Mouse (Mus musculus): ENCODE measurements around the gene Styxl1. TPM values are rescaled to one million over a fixed set of nuclear protein-coding genes. Genes with fewer than 3 reads are reported as not detected.

The Styxl1 gene
- polyA plus RNA-seq, 1 experiment from 2014 or later: 0.50 TPM

DNA sequence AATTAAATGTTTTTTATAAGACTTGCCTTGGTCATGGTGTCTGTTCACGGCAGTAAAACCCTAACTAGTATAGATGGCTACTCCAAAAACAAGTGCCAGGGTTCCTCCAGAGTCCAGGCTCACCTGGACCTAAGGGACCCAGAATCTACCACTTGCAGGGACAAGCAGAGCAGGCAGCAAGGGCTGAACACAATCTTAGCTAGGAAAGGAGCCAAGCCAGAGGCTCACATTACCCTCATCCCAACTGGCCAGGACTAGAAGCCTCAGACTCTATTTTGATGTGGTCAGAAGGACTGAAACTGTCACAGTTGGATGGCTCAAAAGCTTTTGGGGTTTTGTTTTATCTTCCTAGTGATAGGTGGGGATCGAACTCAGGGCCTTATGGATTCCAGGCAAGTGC is 26.6 kb downstream of the Styxl1 start:
- no peak overlapping the region for H3K4me3 ChIP-seq
- H3K27ac ChIP-seq: no peak overlapping the region
- no peaks in the 10 kb centered on the region for H3K9me3 ChIP-seq
- H3K9ac ChIP-seq: no peak overlapping the region
- no peaks in the 10 kb centered on the region for H3K4me1 ChIP-seq
- H3K4me2 ChIP-seq: no peak overlapping the region
- H3K27me3 ChIP-seq (replicated peaks): no peaks in the 10 kb centered on the region
- 85% methylated on average over 2 of the region's 2 CpGs for WGBS
- ATAC-seq (replicated peaks): no peak
- no peaks in the 10 kb centered on the region for H3K36me3 ChIP-seq (replicated peaks)

DNA sequence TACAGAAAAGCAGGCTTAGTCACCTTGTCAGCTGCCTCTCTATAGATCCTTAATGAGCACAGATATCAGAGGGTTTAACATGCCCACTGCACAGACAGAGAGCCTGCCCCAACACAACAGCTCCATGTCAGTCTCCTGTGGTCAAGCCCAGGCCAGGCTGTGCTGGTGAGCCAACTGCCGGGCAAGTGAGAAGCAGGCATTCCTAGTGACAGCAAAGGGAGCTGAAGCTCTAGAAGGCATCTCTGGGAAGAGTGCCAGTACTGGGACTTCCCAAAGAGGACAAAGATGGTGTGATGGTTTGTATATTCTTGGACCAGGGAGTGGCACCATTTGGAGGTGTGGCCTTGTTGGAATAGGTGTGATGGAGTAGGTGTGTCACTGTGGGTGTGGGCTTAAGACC is 27.1 kb downstream of the Styxl1 start:
- ATAC-seq (replicated peaks): no peak
- Histone ChIP-seq H3K36me3 (replicated peaks) (no peaks in the 10 kb centered on the region), H3K4me1 (no peaks in the 10 kb centered on the region), H3K27ac (no peak overlapping the region), H3K9me3 (no peaks in the 10 kb centered on the region), H3K4me2 (no peak overlapping the region), H3K9ac (no peak overlapping the region), H3K4me3 (no peak overlapping the region), H3K27me3 (replicated peaks) (no peaks in the 10 kb centered on the region)
- WGBS: 81% methylated on average over 1 of the region's 1 CpGs

- H3K4me1 ChIP-seq: peaks cover 19% of the 10 kb centered on the region
- peak; percentile 5; the same call in 1 of the 2 replicates for ATAC-seq (replicated peaks)
Observed at GRCm38 (mm10) chr5:135744742-135745141, 33.4 kb downstream of the Styxl1 start.

DNA sequence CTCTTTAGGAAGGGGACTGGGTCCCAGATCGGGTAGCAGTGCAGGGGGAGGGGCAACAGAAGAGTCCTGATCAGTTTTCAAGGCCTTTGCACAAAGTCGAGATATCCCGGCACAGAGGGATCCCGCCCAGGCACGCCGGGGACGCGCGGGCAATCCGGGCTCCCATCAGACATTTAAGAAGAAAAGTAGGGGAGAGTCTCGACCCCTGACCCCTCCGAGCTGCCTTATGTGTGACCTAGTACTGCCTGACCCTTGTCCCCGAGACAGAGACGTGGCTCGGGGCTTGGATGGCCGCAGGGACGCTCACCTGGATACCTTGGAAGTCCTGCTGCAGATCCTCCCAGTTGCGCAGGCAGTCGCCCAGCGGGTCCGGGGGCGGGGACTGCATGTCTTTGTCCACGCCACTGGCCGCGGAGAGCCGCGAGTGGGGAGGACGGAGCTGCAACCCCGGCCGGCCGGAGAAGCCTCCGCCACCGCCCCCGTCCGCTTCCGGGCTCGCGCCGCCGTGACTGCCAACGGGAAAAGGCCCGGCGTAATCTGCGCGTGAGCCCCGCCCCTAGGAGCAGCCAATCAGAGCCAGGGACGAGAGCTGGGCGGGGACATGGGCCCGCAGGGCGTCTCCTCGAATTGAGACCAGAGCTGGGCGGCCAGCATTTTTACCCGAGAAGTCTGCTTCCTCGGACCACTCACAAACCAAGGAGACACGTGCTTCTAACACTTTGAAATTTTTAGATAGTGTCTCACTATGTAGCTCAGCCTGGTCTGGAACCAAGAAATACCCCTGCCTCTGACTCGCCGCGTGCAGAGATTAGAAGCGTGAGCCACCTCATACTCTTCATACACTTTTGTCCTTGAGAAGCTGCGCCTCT is 34.2 kb downstream of the Styxl1 start, which contains the start of gene Tmem120a:
TSS of gene Tmem120a (minus strand) at position 708 of the 869 bp plus-strand sequence.
- peak; percentile 95 for ATAC-seq (replicated peaks)
- peak within 1 kb of the TSS; percentile 92 for H3K9ac ChIP-seq
- H3K4me2 ChIP-seq: peak within 1 kb of the TSS; percentile 98
- no peaks in the 10 kb centered on the region for H3K9me3 ChIP-seq
- peaks cover 11% of the 10 kb centered on the region; the same call in 1 of the 2 replicates for H3K36me3 ChIP-seq (replicated peaks)
- no peaks in the 10 kb centered on the region for H3K27me3 ChIP-seq (replicated peaks)
- H3K4me3 ChIP-seq: peak within 1 kb of the TSS; percentile 82
- peak within 1 kb of the TSS; percentile 45 for H3K27ac ChIP-seq
- H3K4me1 ChIP-seq: peaks cover 19% of the 10 kb centered on the region
- under 1% methylated on average over 59 of the region's 60 CpGs for WGBS

More at GRCm38 (mm10) chr5:135744742-135745141, 33.4 kb downstream of the Styxl1 start:
- 20% methylated on average over 12 of the region's 12 CpGs for WGBS
- Histone ChIP-seq H3K27ac (0 out of 2 replicates have a peak overlapping the region, but pooled peaks have one; percentile 41), H3K9ac (peak overlapping the region; percentile 92; the same call in 1 of the 2 replicates), H3K4me2 (peak overlapping the region; percentile 98), H3K27me3 (replicated peaks) (no peaks in the 10 kb centered on the region), H3K36me3 (replicated peaks) (peaks cover 6% of the 10 kb centered on the region; the same call in 1 of the 2 replicates), H3K9me3 (no peaks in the 10 kb centered on the region), H3K4me3 (peak overlapping the region; percentile 82)

DNA sequence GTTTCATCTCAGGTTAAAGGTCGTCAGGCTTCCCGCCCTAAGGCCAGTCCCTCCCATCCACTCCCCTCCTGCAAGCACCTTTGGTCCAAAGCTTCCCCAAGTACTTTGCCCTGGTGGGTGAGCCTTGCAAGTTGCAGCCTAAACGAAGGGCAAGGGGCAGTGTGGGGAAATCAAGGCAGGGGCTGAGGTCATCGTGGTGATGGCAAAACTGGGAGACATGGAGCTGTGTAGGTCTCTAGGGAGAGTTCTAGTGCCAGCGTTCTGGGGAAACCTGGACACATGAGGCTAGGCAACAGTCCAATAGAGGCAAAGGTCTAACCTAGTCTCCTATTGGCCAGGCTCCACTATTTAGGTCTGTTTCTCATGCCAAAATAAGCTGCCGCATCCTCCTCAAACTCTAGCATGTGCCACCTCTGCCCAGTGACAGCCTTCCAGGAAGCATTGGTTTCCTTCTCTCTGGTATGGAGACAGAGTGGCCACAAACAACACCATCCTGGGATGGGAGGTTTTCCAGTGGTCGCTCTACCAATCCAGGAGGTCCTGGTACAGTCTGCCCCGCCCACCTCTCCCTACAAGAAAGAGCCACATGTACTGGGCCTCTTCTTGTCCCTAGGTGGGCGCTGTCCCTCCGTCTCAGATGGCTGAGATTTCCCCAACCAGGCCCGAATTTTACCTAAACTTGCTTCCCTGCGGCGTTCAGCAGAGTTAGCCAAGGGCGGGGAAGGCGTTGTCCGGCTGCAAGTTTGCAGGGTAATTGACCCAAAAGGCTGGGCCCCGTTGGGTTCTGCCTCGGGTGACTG is 35.0 kb downstream of the Styxl1 start:
- ATAC-seq (replicated peaks): peak; percentile 74
- H3K27ac ChIP-seq: 0 out of 2 replicates have a peak overlapping the region, but pooled peaks have one; percentile 45
- H3K9me3 ChIP-seq: no peaks in the 10 kb centered on the region
- H3K36me3 ChIP-seq (replicated peaks): peaks cover 11% of the 10 kb centered on the region; the same call in 1 of the 2 replicates
- H3K4me1 ChIP-seq: peaks cover 19% of the 10 kb centered on the region
- 22% methylated on average over 18 of the region's 18 CpGs for WGBS
- no peaks in the 10 kb centered on the region for H3K27me3 ChIP-seq (replicated peaks)
- H3K4me2 ChIP-seq: peak overlapping the region; percentile 98
- peak overlapping the region; percentile 82 for H3K4me3 ChIP-seq
- H3K9ac ChIP-seq: peak overlapping the region; percentile 92

- no peak overlapping the region for H3K4me2 ChIP-seq
- H3K4me1 ChIP-seq: peaks cover 19% of the 10 kb centered on the region
- H3K36me3 ChIP-seq (replicated peaks): peaks cover 14% of the 10 kb centered on the region; the same call in 1 of the 2 replicates
- H3K4me3 ChIP-seq: no peak overlapping the region
- no peaks in the 10 kb centered on the region for H3K27me3 ChIP-seq (replicated peaks)
- no peak overlapping the region for H3K9ac ChIP-seq
- no peak overlapping the region for H3K27ac ChIP-seq
- ATAC-seq (replicated peaks): no peak
- 68% methylated on average over 10 of the region's 10 CpGs for WGBS
- no peaks in the 10 kb centered on the region for H3K9me3 ChIP-seq
Observed at GRCm38 (mm10) chr5:135742156-135742555, 36.0 kb downstream of the Styxl1 start.

DNA sequence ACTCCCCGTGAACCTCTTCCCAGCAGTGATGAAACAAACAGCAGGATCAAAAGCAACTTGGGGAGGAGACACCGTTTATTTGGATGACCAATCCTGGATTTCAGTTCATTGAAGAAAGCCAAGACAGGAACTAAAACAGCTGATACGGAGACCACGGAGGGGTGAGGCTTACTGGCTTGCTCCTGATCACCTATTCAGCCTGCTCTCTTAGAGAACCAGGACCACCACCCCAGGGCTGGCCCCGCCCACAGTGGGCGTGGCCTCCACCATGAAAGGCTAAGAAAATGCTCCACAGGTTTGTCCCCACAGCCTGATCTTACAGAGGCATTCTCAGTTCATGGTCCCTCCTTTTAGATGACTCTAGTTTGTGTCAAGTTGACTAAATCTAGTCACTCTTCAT is 39.9 kb downstream of the Styxl1 start:
- Histone ChIP-seq H3K36me3 (replicated peaks) (peaks cover 36% of the 10 kb centered on the region), H3K4me2 (no peak overlapping the region), H3K9me3 (no peaks in the 10 kb centered on the region), H3K27ac (no peak overlapping the region), H3K27me3 (replicated peaks) (no peaks in the 10 kb centered on the region), H3K4me1 (peaks cover 10% of the 10 kb centered on the region), H3K9ac (no peak overlapping the region), H3K4me3 (no peak overlapping the region)
- ATAC-seq (replicated peaks): no peak
- WGBS: 33% methylated on average over 6 of the region's 6 CpGs

GRCm38 (mm10) chr5:135737154-135737553 is 41.0 kb downstream of the Styxl1 start:
- no peaks in the 10 kb centered on the region for H3K27me3 ChIP-seq (replicated peaks)
- H3K36me3 ChIP-seq (replicated peaks): peaks cover 48% of the 10 kb centered on the region
- H3K4me1 ChIP-seq: no peaks in the 10 kb centered on the region
- no peak overlapping the region for H3K27ac ChIP-seq
- WGBS: 80% methylated on average over 7 of the region's 7 CpGs
- ATAC-seq (replicated peaks): no peak
- H3K9ac ChIP-seq: no peak overlapping the region
- H3K9me3 ChIP-seq: no peaks in the 10 kb centered on the region
- H3K4me3 ChIP-seq: no peak overlapping the region
- H3K4me2 ChIP-seq: no peak overlapping the region

GRCm38 (mm10) chr5:135736544-135736943 is 41.6 kb downstream of the Styxl1 start:
- 94% methylated on average over 16 of the region's 16 CpGs for WGBS
- no peak overlapping the region for H3K9ac ChIP-seq
- ATAC-seq (replicated peaks): no peak
- H3K4me2 ChIP-seq: no peak overlapping the region
- no peak overlapping the region for H3K4me3 ChIP-seq
- no peak overlapping the region for H3K27ac ChIP-seq
- H3K9me3 ChIP-seq: no peaks in the 10 kb centered on the region
- no peaks in the 10 kb centered on the region for H3K27me3 ChIP-seq (replicated peaks)
- peaks cover 48% of the 10 kb centered on the region for H3K36me3 ChIP-seq (replicated peaks)
- H3K4me1 ChIP-seq: no peaks in the 10 kb centered on the region

- H3K4me2 ChIP-seq: no peak overlapping the region
- H3K36me3 ChIP-seq (replicated peaks): peaks cover 55% of the 10 kb centered on the region
- no peaks in the 10 kb centered on the region for H3K9me3 ChIP-seq
- no peaks in the 10 kb centered on the region for H3K4me1 ChIP-seq
- WGBS: 91% methylated on average over 13 of the region's 13 CpGs
- H3K9ac ChIP-seq: no peak overlapping the region
- H3K4me3 ChIP-seq: no peak overlapping the region
- no peak for ATAC-seq (replicated peaks)
- no peaks in the 10 kb centered on the region for H3K27me3 ChIP-seq (replicated peaks)
- no peak overlapping the region for H3K27ac ChIP-seq
Observed at GRCm38 (mm10) chr5:135735741-135736140, 42.4 kb downstream of the Styxl1 start.

DNA sequence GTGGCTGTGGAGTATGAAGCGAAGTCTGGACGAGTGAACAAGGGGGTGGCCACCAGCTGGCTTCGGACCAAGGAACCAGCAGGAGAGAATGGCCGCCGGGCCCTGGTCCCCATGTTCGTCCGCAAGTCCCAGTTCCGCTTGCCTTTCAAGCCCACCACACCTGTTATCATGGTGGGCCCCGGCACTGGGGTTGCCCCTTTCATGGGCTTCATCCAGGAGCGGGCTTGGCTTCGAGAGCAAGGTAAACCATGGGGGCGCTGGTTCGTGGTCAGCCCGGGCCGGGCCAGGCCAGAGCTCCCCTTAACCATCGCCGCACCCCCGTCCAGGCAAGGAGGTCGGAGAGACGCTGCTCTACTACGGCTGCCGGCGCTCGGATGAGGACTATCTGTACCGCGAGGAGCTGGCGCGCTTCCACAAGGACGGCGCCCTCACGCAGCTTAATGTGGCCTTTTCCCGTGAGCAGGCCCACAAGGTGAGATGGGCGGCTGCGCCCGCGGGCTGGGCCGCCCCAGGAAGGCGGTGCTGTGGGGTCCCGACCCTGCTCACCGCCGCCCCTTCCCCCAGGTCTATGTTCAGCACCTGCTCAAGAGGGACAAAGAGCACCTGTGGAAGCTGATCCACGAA is 44.0 kb downstream of the Styxl1 start:
- H3K27ac ChIP-seq: no peak overlapping the region
- H3K9ac ChIP-seq: no peak overlapping the region
- no peak overlapping the region for H3K4me3 ChIP-seq
- H3K36me3 ChIP-seq (replicated peaks): peaks cover 63% of the 10 kb centered on the region
- no peak overlapping the region for H3K4me2 ChIP-seq
- no peaks in the 10 kb centered on the region for H3K27me3 ChIP-seq (replicated peaks)
- WGBS: 94% methylated on average over 42 of the region's 42 CpGs
- no peaks in the 10 kb centered on the region for H3K4me1 ChIP-seq
- ATAC-seq (replicated peaks): 0 out of 2 replicates have a peak, but pooled peaks have one; percentile 31
- H3K9me3 ChIP-seq: no peaks in the 10 kb centered on the region

DNA sequence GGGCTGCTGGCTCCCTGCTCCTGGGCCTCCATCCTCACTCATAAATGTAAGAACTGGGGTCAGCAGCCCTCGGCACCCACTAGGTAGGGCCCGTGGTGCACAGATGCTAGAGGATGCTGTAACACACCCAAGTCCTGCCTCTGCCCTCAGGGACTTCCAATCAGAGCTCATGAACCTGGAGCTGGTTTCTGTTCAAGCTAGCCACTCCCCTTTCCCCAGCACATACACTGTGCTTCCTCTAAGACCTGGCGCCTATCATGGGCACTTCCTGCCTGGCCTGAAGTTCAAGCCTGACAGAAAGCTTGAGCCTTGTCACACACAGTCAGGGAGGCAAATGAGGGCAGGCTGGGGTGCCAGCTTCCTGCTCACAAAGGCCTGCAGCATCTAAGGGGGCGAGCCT is 45.1 kb downstream of the Styxl1 start:
- no peaks in the 10 kb centered on the region for H3K9me3 ChIP-seq
- ATAC-seq (replicated peaks): no peak
- H3K27me3 ChIP-seq (replicated peaks): no peaks in the 10 kb centered on the region
- no peak overlapping the region for H3K27ac ChIP-seq
- peaks cover 70% of the 10 kb centered on the region for H3K36me3 ChIP-seq (replicated peaks)
- WGBS: 92% methylated on average over 4 of the region's 4 CpGs
- no peak overlapping the region for H3K4me3 ChIP-seq
- H3K9ac ChIP-seq: no peak overlapping the region
- no peak overlapping the region for H3K4me2 ChIP-seq
- no peaks in the 10 kb centered on the region for H3K4me1 ChIP-seq

All from midbrain, embryonic 15.5 days (tissue).